Mouse (Mus musculus): ENCODE measurements around the gene Meis1.

The Meis1 gene

GRCm38 (mm10) chr11:18905431-18905830, 113.4 kb downstream of the Meis1 start:
- DNase-seq (ENCODE audit: low read depth, low spot score), result peak; percentile 90

- DNase-seq (ENCODE audit: low read depth, low spot score), result peak; percentile 54
Measured at GRCm38 (mm10) chr11:18904880-18905279, 113.9 kb downstream of the Meis1 start.

GRCm38 (mm10) chr11:18904285-18904684, 114.5 kb downstream of the Meis1 start:
- no peak for DNase-seq (ENCODE audit: low read depth, low spot score)

- DNase-seq (ENCODE audit: low read depth, low spot score), result no peak
Measured at GRCm38 (mm10) chr11:18900489-18900888, 118.3 kb downstream of the Meis1 start.

- DNase-seq (ENCODE audit: low read depth, low spot score), result peak; percentile 49
Measured at GRCm38 (mm10) chr11:18898862-18899261, 119.9 kb downstream of the Meis1 start.

- peak; percentile 62 for DNase-seq (ENCODE audit: low read depth, low spot score)
Measured at GRCm38 (mm10) chr11:18897921-18898646, 120.7 kb downstream of the Meis1 start.

GRCm38 (mm10) chr11:18897250-18897649, 121.5 kb downstream of the Meis1 start:
- DNase-seq (ENCODE audit: low read depth, low spot score), result no peak

GRCm38 (mm10) chr11:18892470-18892869, 126.3 kb downstream of the Meis1 start:
- peak; percentile 75 for DNase-seq (ENCODE audit: low read depth, low spot score)

GRCm38 (mm10) chr11:18889139-18889538, 129.6 kb downstream of the Meis1 start:
- DNase-seq (ENCODE audit: low read depth, low spot score), result no peak

GRCm38 (mm10) chr11:18888651-18889050, 130.1 kb downstream of the Meis1 start:
- DNase-seq (ENCODE audit: low read depth, low spot score), result no peak

- DNase-seq (ENCODE audit: low read depth, low spot score), result peak; percentile 61
Measured at GRCm38 (mm10) chr11:18885729-18886325, 133.0 kb downstream of the Meis1 start.

- no peak for DNase-seq (ENCODE audit: low read depth, low spot score)
Measured at GRCm38 (mm10) chr11:18885036-18885728, 133.6 kb downstream of the Meis1 start.

GRCm38 (mm10) chr11:18883987-18884386, 134.8 kb downstream of the Meis1 start:
- DNase-seq (ENCODE audit: low read depth, low spot score), result no peak

- DNase-seq (ENCODE audit: low read depth, low spot score), result peak; percentile 87
Measured at GRCm38 (mm10) chr11:18883507-18883881, 135.3 kb downstream of the Meis1 start.

GRCm38 (mm10) chr11:18882747-18883506, 135.9 kb downstream of the Meis1 start:
- DNase-seq (ENCODE audit: low read depth, low spot score), result no peak

GRCm38 (mm10) chr11:18882315-18882714, 136.5 kb downstream of the Meis1 start:
- no peak for DNase-seq (ENCODE audit: low read depth, low spot score)

GRCm38 (mm10) chr11:18880806-18881205, 138.0 kb downstream of the Meis1 start:
- DNase-seq (ENCODE audit: low read depth, low spot score), result no peak

- DNase-seq (ENCODE audit: low read depth, low spot score), result peak; percentile 63
Measured at GRCm38 (mm10) chr11:18879456-18879818, 139.3 kb downstream of the Meis1 start.

GRCm38 (mm10) chr11:18878748-18879455, 139.9 kb downstream of the Meis1 start:
- peak; percentile 54 for DNase-seq (ENCODE audit: low read depth, low spot score)

GRCm38 (mm10) chr11:18878016-18878415, 140.8 kb downstream of the Meis1 start:
- DNase-seq (ENCODE audit: low read depth, low spot score), result peak; percentile 68

GRCm38 (mm10) chr11:18877626-18878011, 141.2 kb downstream of the Meis1 start:
- DNase-seq (ENCODE audit: low read depth, low spot score), result peak; percentile 87
